Comparison of ENCODE assay signal across 8 mouse cellular contexts in genomic region chr1:126484664-126485087, GRCm38 (mm10).
A peak's percentile ranks its signal among the peaks of the same experiment; 100 is the strongest.
DNase-seq lines count a peak whose midpoint lies in the region; ATAC-seq and TF ChIP-seq lines count a peak whose summit lies in the region.

No protein-coding gene starts in this region.

- no peak overlapping the region for H3K27ac ChIP-seq in embryonic facial prominence, embryonic 15.5 days (replicated peaks)
- no peak overlapping the region for H3K27ac ChIP-seq in limb, embryonic 10.5 days
- H3K27ac ChIP-seq in intestine, postnatal 0 days (ENCODE audit: low read depth, low read length), result no peak overlapping the region

- H3K9ac ChIP-seq in embryonic facial prominence, embryonic 15.5 days, result no peak overlapping the region
- H3K9ac ChIP-seq in intestine, postnatal 0 days (ENCODE audit: low read depth, low read length), result no peak overlapping the region

- H3K36me3 ChIP-seq in embryonic facial prominence, embryonic 15.5 days, result no peaks in the 10 kb centered on the region
- no peaks in the 10 kb centered on the region for H3K36me3 ChIP-seq in limb, embryonic 10.5 days
- H3K36me3 ChIP-seq in intestine, postnatal 0 days (ENCODE audit: control insufficient read depth, insufficient read depth), result no peaks in the 10 kb centered on the region

- ATAC-seq in embryonic facial prominence, embryonic 15.5 days (ENCODE audit: insufficient number of reproducible peaks, low FRiP score, low TSS enrichment, low read depth), result 0 out of 2 replicates have a peak, but pooled peaks have one; percentile 58
- no peak for ATAC-seq in intestine, postnatal 0 days

- no peak overlapping the region for H3K4me3 ChIP-seq in embryonic facial prominence, embryonic 15.5 days (replicated peaks)
- H3K4me3 ChIP-seq in limb, embryonic 10.5 days, result no peak overlapping the region
- H3K4me3 ChIP-seq in intestine, postnatal 0 days (ENCODE audit: low read depth, low read length), result no peak overlapping the region

- H3K4me2 ChIP-seq in embryonic facial prominence, embryonic 15.5 days (replicated peaks), result no peak overlapping the region
- no peak overlapping the region for H3K4me2 ChIP-seq in intestine, postnatal 0 days (replicated peaks; ENCODE audit: low read depth)

- no peaks in the 10 kb centered on the region for H3K9me3 ChIP-seq in embryonic facial prominence, embryonic 15.5 days (replicated peaks)
- H3K9me3 ChIP-seq in limb, embryonic 10.5 days (replicated peaks), result no peaks in the 10 kb centered on the region
- H3K9me3 ChIP-seq in intestine, postnatal 0 days (ENCODE audit: control insufficient read depth), result no peaks in the 10 kb centered on the region

- H3K4me1 ChIP-seq in embryonic facial prominence, embryonic 15.5 days, result peaks cover 3% of the 10 kb centered on the region; the same call in 1 of the 2 replicates
- H3K4me1 ChIP-seq in limb, embryonic 10.5 days, result peaks cover 7% of the 10 kb centered on the region; the same call in 1 of the 2 replicates
- H3K4me1 ChIP-seq in intestine, postnatal 0 days (replicated peaks; ENCODE audit: control insufficient read depth, insufficient read depth, low read length), result no peaks in the 10 kb centered on the region

- WGBS in embryonic facial prominence, embryonic 15.5 days, result 69% methylated on average over 6 of the region's 6 CpGs
- WGBS in limb, embryonic 10.5 days, result 91% methylated on average over 6 of the region's 6 CpGs
- 83% methylated on average over 6 of the region's 6 CpGs for WGBS in intestine, postnatal 0 days

- DNase-seq in left cerebral cortex, postnatal 14 days (ENCODE audit: low spot score in 2 of 2), result peak; percentile 26 to 34
- no peak for DNase-seq in left cerebral cortex, adult 9 months (ENCODE audit: low spot score in 2 of 2)
- DNase-seq in adrenal gland, adult 18-20 months (ENCODE audit: low spot score in 2 of 2), result peak; percentile 43 to 75
- DNase-seq in kidney, adult 8-10 months, result peak; percentile 48 to 64
- DNase-seq in limb, embryonic 10.5 days (ENCODE audit: low spot score), result no peak
- DNase-seq in layer of hippocampus, adult 8-10 months (ENCODE audit: low spot score in 2 of 2), result no peak

- intact Hi-C loops in left cerebral cortex, postnatal 14 days (cut with DNase I), result no loop called here

- H3K27me3 ChIP-seq in embryonic facial prominence, embryonic 15.5 days, result no peaks in the 10 kb centered on the region
- H3K27me3 ChIP-seq in limb, embryonic 10.5 days (ENCODE audit: low read depth, poor library complexity, severe bottlenecking), result no peaks in the 10 kb centered on the region
- H3K27me3 ChIP-seq in intestine, postnatal 0 days (replicated peaks; ENCODE audit: control insufficient read depth, insufficient read depth, low read length), result no peaks in the 10 kb centered on the region

- no peak for TF ChIP-seq CTCF in intestine, postnatal 0 days (IDR thresholded peaks at IDR 0.05; ENCODE audit: low read depth)

Comparison
In these comparisons a context has a peak if more than half of its experiments do, and no peak if none do; other contexts are left out.
1. DNase-seq: peak in left cerebral cortex, postnatal 14 days (2 of 2), adrenal gland, adult 18-20 months (2 of 2) and kidney, adult 8-10 months (2 of 2); none in left cerebral cortex, adult 9 months (0 of 2), limb, embryonic 10.5 days (single experiment) and layer of hippocampus, adult 8-10 months (0 of 2).